Mouse (Mus musculus) large intestine, adult 2 months (tissue): ENCODE data around the gene Thap12. TPM values are rescaled to one million over a fixed set of nuclear protein-coding genes. Genes with fewer than 3 reads are reported as not detected.

Experiments used
- DNase-seq: peaks from one replicate; pipeline ENCODE4 v3.0.0-alpha.2; 2012; ENCODE audit warnings: low read depth, low spot score
- WGBS: fragments of 180-500 bp; shearing (Covaris S2); methylation state at CpG from one replicate; pipeline ENCODE4 v1.1.7; 2018; 5-methylcytosine and 5-hydroxymethylcytosine counted together
- polyA plus RNA-seq: library from polyadenylated mRNA; depleted of rRNA; stranded (reverse); fragments of >200 nt; gene quantifications from 2 replicates; pipeline ENCODE4 v1.2.3, GENCODE M21; 2012; rRNA removed

Gene Thap12
- polyA plus RNA-seq, 1 experiment: 9.0 TPM

GRCm38 (mm10) chr7:98736780-98737550 is 34.1 kb downstream of the Thap12 start:
- no peak for DNase-seq
- WGBS: 74% methylated on average over 7 of the region's 7 CpGs

GRCm38 (mm10) chr7:98740363-98740762 is 37.5 kb downstream of the Thap12 start:
- WGBS: 19% methylated on average over 5 of the region's 5 CpGs
- no peak for DNase-seq

- 3% methylated on average over 3 of the region's 3 CpGs for WGBS
- DNase-seq: peak; percentile 22
Measured at GRCm38 (mm10) chr7:98743312-98743711, 40.4 kb downstream of the Thap12 start.

DNA sequence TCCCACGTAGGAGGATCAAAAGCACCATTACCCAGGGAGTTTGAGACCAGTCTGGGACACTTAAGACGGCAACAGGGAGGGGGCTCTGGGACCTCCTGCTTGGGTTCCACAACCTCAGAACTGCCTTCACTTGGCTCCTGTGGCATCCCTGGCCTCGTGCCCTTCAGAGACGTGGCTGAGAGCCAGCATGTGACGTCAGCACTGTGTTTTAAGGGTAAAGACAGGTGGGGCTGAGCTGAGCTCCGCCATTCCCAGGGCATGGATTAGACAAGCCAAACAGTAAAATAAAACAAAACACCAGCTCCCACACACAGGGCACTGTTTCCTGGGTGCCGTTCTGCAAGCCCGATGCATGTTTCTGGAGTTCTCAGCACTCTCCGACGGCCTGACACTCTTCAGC is 47.5 kb downstream of the Thap12 start:
- no peak for DNase-seq
- WGBS: 34% methylated on average over 10 of the region's 10 CpGs

GRCm38 (mm10) chr7:98752680-98753079 is 49.8 kb downstream of the Thap12 start:
- DNase-seq: no peak
- 77% methylated on average over 8 of the region's 8 CpGs for WGBS

- 66% methylated on average over 11 of the region's 11 CpGs for WGBS
- no peak for DNase-seq
Measured at GRCm38 (mm10) chr7:98756050-98756449, 53.1 kb downstream of the Thap12 start.

DNA sequence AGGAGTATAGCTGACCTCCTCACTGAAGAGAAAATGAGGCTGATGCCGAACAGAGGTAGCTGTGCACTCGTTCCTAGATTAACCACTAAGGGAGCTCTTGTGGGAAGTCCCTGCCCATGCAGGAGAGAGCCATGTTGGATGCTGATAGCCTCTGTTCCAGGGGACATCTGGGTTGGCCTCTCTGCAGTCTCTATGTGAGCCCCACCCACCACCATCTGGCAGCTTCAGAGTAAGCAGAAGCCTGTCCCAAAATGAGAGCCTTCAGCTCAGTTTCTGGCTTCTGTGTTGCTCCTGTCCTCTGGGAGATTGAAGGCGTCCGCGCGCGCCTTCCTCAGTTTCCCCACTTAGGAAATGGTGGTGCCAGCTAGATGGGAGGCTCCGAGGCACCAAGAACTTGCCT is 53.7 kb downstream of the Thap12 start:
- WGBS: 80% methylated on average over 8 of the region's 8 CpGs
- DNase-seq: no peak

DNA sequence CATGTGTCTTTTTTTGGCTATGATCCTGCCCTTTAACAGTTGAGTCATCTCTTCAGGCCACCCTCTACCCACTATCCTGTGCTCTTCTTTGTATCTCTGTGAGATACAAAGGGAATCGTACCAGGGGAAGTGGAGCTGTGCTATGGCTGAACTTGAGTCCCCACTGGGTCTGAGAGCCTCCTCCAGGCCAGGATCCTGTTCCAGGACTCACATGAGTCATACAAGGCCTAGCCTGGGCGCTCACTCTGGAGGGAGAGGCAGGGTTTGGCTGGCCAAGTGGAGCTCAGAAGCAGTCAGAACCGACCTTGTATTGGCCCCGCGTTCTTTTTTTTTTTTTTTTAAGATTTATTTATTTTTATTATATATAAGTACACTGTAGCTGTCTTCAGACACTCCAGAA is 57.2 kb downstream of the Thap12 start:
- WGBS: 66% methylated on average over 5 of the region's 5 CpGs
- no peak for DNase-seq

DNA sequence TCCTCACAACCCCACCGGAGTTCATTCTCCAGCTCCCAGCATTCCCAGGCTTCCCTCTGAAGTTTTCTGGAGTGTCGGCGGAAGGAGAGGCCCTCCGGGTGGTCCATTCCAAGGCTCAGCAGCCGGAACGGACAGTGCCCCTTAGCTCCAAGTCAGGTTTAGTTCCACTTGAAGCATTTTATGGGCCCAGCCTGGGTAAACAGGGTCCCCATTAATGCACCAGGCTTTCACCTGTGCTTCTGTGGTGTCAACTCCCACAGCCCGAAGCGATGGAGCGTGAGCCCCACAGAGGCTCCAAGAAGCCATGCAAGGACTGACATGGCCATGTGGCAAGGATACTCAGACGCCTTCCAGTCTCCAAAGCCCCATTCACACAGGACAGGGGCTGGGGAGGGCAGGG is 61.0 kb downstream of the Thap12 start:
- no peak for DNase-seq

GRCm38 (mm10) chr7:98767261-98767660 is 64.4 kb downstream of the Thap12 start:
- no peak for DNase-seq
- WGBS: 66% methylated on average over 6 of the region's 6 CpGs

More for the DNA sequence above, 61.0 kb downstream of the Thap12 start:
- 75% methylated on average over 10 of the region's 10 CpGs for WGBS

Other genes with a start within 250 kb of the Thap12 start
- 10.6 and 21.3 TPM in 2 replicates for gene Lrrc32, start 213.8 kb upstream of the Thap12 start, polyA plus RNA-seq
- gene Emsy, start 46.3 kb upstream of the Thap12 start, polyA plus RNA-seq: 8.8 and 14.6 TPM in 2 replicates
- gene Wnt11, start 132.0 kb downstream of the Thap12 start, polyA plus RNA-seq: 2.0 and 3.2 TPM in 2 replicates